Mouse (Mus musculus): ENCODE measurements around the gene Bcl7b. TPM values are rescaled to one million over a fixed set of nuclear protein-coding genes. Genes with fewer than 3 reads are reported as not detected.

The Bcl7b gene
- polyA plus RNA-seq, 1 experiment from 2014 or later: 27.7 TPM

DNA sequence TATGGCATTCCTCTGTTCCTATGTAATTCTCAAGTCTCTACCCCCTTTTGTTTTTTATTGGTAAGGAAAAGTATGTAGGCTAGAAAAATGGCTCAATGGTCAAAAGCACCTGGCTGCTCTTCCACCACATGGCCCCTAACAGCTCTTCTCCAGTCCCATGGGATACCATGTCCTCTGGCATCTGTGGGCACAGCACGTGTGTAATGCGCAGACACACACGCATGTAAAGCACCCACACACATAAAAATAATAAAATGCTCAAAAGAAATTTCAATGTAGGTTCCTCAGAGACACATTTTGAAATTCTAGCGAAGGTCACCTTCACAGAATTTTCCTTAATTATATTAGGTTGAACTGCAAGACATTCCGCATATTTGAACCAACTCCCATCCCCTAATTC is 1.4 kb downstream of the Bcl7b start:
- Histone ChIP-seq H3K36me3 (replicated peaks) (peaks cover 42% of the 10 kb centered on the region), H3K9me3 (replicated peaks) (no peaks in the 10 kb centered on the region), H3K27ac (replicated peaks) (peak overlapping the region; percentile 71), H3K4me2 (peak overlapping the region; percentile 92), H3K4me3 (replicated peaks) (peak overlapping the region; percentile 83), H3K4me1 (replicated peaks) (peaks cover 37% of the 10 kb centered on the region), H3K27me3 (no peaks in the 10 kb centered on the region), H3K9ac (peak overlapping the region; percentile 87)
- WGBS (ENCODE audit: insufficient replicate concordance): 84% methylated on average over 5 of the region's 5 CpGs
- ATAC-seq (ENCODE audit: insufficient read depth): no peak

- WGBS (ENCODE audit: insufficient replicate concordance): 78% methylated on average over 6 of the region's 6 CpGs
- Histone ChIP-seq H3K4me3 (replicated peaks) (no peak overlapping the region), H3K9ac (no peak overlapping the region), H3K27ac (replicated peaks) (no peak overlapping the region), H3K27me3 (no peaks in the 10 kb centered on the region), H3K9me3 (replicated peaks) (no peaks in the 10 kb centered on the region), H3K4me2 (no peak overlapping the region), H3K36me3 (replicated peaks) (peaks cover 62% of the 10 kb centered on the region), H3K4me1 (replicated peaks) (peaks cover 37% of the 10 kb centered on the region)
- ATAC-seq (ENCODE audit: insufficient read depth): no peak
These were observed 3.7 kb downstream of the Bcl7b start for GRCm38 (mm10) chr5:135171688-135172220.

- no peak for ATAC-seq (ENCODE audit: insufficient read depth)
- WGBS (ENCODE audit: insufficient replicate concordance): 88% methylated on average over 5 of the region's 5 CpGs
- Histone ChIP-seq H3K27me3 (no peaks in the 10 kb centered on the region), H3K4me2 (no peak overlapping the region), H3K9ac (no peak overlapping the region), H3K36me3 (replicated peaks) (peaks cover 73% of the 10 kb centered on the region), H3K27ac (replicated peaks) (no peak overlapping the region), H3K9me3 (replicated peaks) (no peaks in the 10 kb centered on the region), H3K4me1 (replicated peaks) (peaks cover 29% of the 10 kb centered on the region), H3K4me3 (replicated peaks) (no peak overlapping the region)
These were observed 4.9 kb downstream of the Bcl7b start for GRCm38 (mm10) chr5:135172986-135173385.

DNA sequence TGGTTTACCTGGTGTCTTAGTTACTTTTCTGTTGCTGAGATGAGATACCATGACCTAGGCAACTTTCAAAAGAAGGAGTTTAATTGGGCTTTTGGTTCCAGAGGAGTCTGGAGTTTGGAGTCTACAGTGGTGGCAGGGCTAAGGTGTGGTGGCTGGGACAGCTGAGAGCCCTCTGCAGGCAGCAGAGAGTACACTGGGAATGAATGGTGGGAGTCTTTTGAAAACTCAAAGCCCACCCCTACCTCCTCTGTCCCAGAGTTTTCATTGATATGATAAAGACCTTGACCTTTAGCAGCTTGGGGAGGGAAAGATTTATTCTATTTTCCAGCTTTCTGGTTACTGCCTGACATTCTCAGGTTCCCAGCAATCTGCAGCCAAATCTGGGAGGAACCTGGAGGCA is 7.0 kb downstream of the Bcl7b start:
- H3K27me3 ChIP-seq: no peaks in the 10 kb centered on the region
- no peak overlapping the region for H3K27ac ChIP-seq (replicated peaks)
- ATAC-seq (ENCODE audit: insufficient read depth): no peak
- H3K9me3 ChIP-seq (replicated peaks): no peaks in the 10 kb centered on the region
- H3K4me1 ChIP-seq (replicated peaks): peaks cover 16% of the 10 kb centered on the region
- no peak overlapping the region for H3K4me3 ChIP-seq (replicated peaks)
- no peak overlapping the region for H3K9ac ChIP-seq
- no peak overlapping the region for H3K4me2 ChIP-seq
- H3K36me3 ChIP-seq (replicated peaks): peaks cover 93% of the 10 kb centered on the region

- no peaks in the 10 kb centered on the region for H3K9me3 ChIP-seq (replicated peaks)
- H3K4me3 ChIP-seq (replicated peaks): no peak overlapping the region
- no peak overlapping the region for H3K4me2 ChIP-seq
- ATAC-seq (ENCODE audit: insufficient read depth): no peak
- WGBS (ENCODE audit: insufficient replicate concordance): 59% methylated on average over 3 of the region's 3 CpGs
- H3K27ac ChIP-seq (replicated peaks): 0 out of 2 replicates have a peak overlapping the region, but pooled peaks have one; percentile 10
- H3K4me1 ChIP-seq (replicated peaks): peaks cover 9% of the 10 kb centered on the region
- peaks cover 87% of the 10 kb centered on the region for H3K36me3 ChIP-seq (replicated peaks)
- H3K27me3 ChIP-seq: no peaks in the 10 kb centered on the region
- no peak overlapping the region for H3K9ac ChIP-seq
These were observed 10.4 kb downstream of the Bcl7b start for GRCm38 (mm10) chr5:135178523-135178922.

GRCm38 (mm10) chr5:135178996-135179395 is 10.9 kb downstream of the Bcl7b start:
- H3K36me3 ChIP-seq (replicated peaks): peaks cover 83% of the 10 kb centered on the region
- H3K4me1 ChIP-seq (replicated peaks): peaks cover 10% of the 10 kb centered on the region
- no peak for ATAC-seq (ENCODE audit: insufficient read depth)
- no peaks in the 10 kb centered on the region for H3K27me3 ChIP-seq
- H3K9ac ChIP-seq: no peak overlapping the region
- no peaks in the 10 kb centered on the region for H3K9me3 ChIP-seq (replicated peaks)
- H3K27ac ChIP-seq (replicated peaks): no peak overlapping the region
- no peak overlapping the region for H3K4me3 ChIP-seq (replicated peaks)
- WGBS (ENCODE audit: insufficient replicate concordance): 84% methylated on average over 4 of the region's 4 CpGs
- H3K4me2 ChIP-seq: no peak overlapping the region

DNA sequence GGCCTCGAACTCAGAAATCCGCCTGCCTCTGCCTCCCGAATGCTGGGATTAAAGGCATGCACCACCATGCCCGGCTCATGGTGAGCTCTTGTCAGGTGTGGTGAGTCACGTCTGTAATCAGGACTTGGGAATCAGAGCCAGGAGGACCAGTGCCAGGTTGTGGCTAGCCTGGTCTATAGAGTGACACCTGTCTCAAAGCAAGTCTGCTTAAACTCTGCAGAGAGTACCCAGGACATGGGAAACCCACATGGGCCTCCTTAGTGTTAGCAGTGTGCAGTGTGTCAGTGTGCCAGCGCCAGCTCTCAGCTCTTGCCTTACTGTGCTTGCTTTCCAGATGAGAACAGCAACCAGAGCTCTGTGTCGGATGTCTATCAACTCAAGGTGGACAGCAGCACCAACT is 11.5 kb downstream of the Bcl7b start:
- Histone ChIP-seq H3K4me3 (replicated peaks) (no peak overlapping the region), H3K4me2 (no peak overlapping the region), H3K27ac (replicated peaks) (no peak overlapping the region), H3K27me3 (no peaks in the 10 kb centered on the region), H3K4me1 (replicated peaks) (peaks cover 10% of the 10 kb centered on the region), H3K9me3 (replicated peaks) (no peaks in the 10 kb centered on the region), H3K9ac (no peak overlapping the region), H3K36me3 (replicated peaks) (peaks cover 77% of the 10 kb centered on the region)
- 81% methylated on average over 7 of the region's 7 CpGs for WGBS (ENCODE audit: insufficient replicate concordance)
- no peak for ATAC-seq (ENCODE audit: insufficient read depth)

- peaks cover 19% of the 10 kb centered on the region for H3K4me1 ChIP-seq (replicated peaks)
These were observed 12.7 kb downstream of the Bcl7b start for GRCm38 (mm10) chr5:135180796-135181195.

GRCm38 (mm10) chr5:135181776-135182175 is 13.7 kb downstream of the Bcl7b start:
- no peak overlapping the region for H3K9ac ChIP-seq
- H3K4me2 ChIP-seq: no peak overlapping the region
- no peaks in the 10 kb centered on the region for H3K9me3 ChIP-seq (replicated peaks)
- 87% methylated on average over 6 of the region's 6 CpGs for WGBS (ENCODE audit: insufficient replicate concordance)
- H3K4me1 ChIP-seq (replicated peaks): peaks cover 28% of the 10 kb centered on the region
- H3K27me3 ChIP-seq: no peaks in the 10 kb centered on the region
- H3K27ac ChIP-seq (replicated peaks): no peak overlapping the region
- peaks cover 57% of the 10 kb centered on the region for H3K36me3 ChIP-seq (replicated peaks)
- no peak for ATAC-seq (ENCODE audit: insufficient read depth)
- no peak overlapping the region for H3K4me3 ChIP-seq (replicated peaks)

More at GRCm38 (mm10) chr5:135180796-135181195, 12.7 kb downstream of the Bcl7b start:
- Histone ChIP-seq H3K4me2 (no peak overlapping the region), H3K4me3 (replicated peaks) (no peak overlapping the region), H3K9me3 (replicated peaks) (no peaks in the 10 kb centered on the region), H3K36me3 (replicated peaks) (peaks cover 66% of the 10 kb centered on the region), H3K27me3 (no peaks in the 10 kb centered on the region), H3K27ac (replicated peaks) (no peak overlapping the region), H3K9ac (no peak overlapping the region)
- no peak for ATAC-seq (ENCODE audit: insufficient read depth)
- WGBS (ENCODE audit: insufficient replicate concordance): 86% methylated on average over 14 of the region's 14 CpGs

GRCm38 (mm10) chr5:135183131-135183861 is 15.2 kb downstream of the Bcl7b start:
- no peak overlapping the region for H3K4me3 ChIP-seq (replicated peaks)
- no peak overlapping the region for H3K4me2 ChIP-seq
- H3K36me3 ChIP-seq (replicated peaks): peaks cover 43% of the 10 kb centered on the region
- peak overlapping the region; percentile 57 for H3K27ac ChIP-seq (replicated peaks)
- no peaks in the 10 kb centered on the region for H3K27me3 ChIP-seq
- ATAC-seq (ENCODE audit: insufficient read depth): no peak
- peaks cover 28% of the 10 kb centered on the region for H3K4me1 ChIP-seq (replicated peaks)
- H3K9me3 ChIP-seq (replicated peaks): no peaks in the 10 kb centered on the region
- no peak overlapping the region for H3K9ac ChIP-seq
- WGBS (ENCODE audit: insufficient replicate concordance): 54% methylated on average over 8 of the region's 8 CpGs

GRCm38 (mm10) chr5:135185016-135185415 is 16.9 kb downstream of the Bcl7b start:
- H3K4me1 ChIP-seq (replicated peaks): peaks cover 43% of the 10 kb centered on the region
- no peaks in the 10 kb centered on the region for H3K27me3 ChIP-seq
- peak overlapping the region; percentile 30; the same call in 1 of the 2 replicates for H3K27ac ChIP-seq (replicated peaks)
- H3K9me3 ChIP-seq (replicated peaks): no peaks in the 10 kb centered on the region
- peaks cover 39% of the 10 kb centered on the region for H3K36me3 ChIP-seq (replicated peaks)
- H3K4me2 ChIP-seq: no peak overlapping the region
- ATAC-seq (ENCODE audit: insufficient read depth): no peak
- H3K9ac ChIP-seq: no peak overlapping the region
- H3K4me3 ChIP-seq (replicated peaks): no peak overlapping the region
- 83% methylated on average over 3 of the region's 3 CpGs for WGBS (ENCODE audit: insufficient replicate concordance)
